In the genomic region with DNA sequence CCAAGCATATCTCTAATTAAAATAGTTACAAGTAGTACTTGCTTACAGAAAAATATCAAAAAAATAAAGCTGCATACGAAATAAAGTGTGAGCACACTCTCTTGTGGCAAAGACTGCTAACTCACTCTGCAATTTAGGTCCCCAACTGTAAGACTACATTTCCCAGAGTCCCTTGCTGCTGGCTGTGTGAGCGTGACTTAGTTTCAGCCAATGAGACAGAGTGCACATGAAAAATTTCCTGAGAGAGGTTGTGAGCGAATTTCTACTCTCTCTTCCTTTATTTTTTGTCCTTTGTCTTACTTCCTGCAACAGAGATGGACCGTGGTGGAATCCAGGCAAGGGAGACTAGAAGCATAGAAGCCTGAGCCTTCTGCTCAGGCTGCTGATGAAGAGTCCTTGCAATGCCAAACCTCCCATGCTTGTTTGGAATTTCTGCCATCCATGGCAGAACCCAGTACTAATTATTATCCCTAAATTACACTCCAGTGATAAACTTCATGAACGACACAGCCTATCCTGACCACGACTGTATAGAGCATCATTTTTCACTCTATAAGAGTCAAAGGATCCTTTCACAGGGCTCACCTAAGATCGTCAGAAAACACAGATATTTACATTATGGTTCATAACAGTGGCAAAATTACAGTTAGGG, we compare ENCODE assay signal across 8 mouse cellular contexts.
DNase-seq lines count a peak whose midpoint lies in the region; ATAC-seq and TF ChIP-seq lines count a peak whose summit lies in the region.

No protein-coding gene starts in this region.

- no peaks in the 10 kb centered on the region for H3K36me3 ChIP-seq in heart, postnatal 0 days (replicated peaks; ENCODE audit: control insufficient read depth, insufficient read depth, low read length)
- H3K36me3 ChIP-seq in megakaryocyte, embryonic 14.5 days (replicated peaks; ENCODE audit: low read length) = no peaks in the 10 kb centered on the region
- no peaks in the 10 kb centered on the region for H3K36me3 ChIP-seq in thymus, adult 2 months (ENCODE audit: control insufficient read depth, insufficient read depth, low read length)

- TF ChIP-seq CTCF in heart, postnatal 0 days (IDR thresholded peaks at IDR 0.05; ENCODE audit: low read depth) = no peak
- TF ChIP-seq CTCF in thymus, adult 2 months (IDR thresholded peaks at IDR 0.05; ENCODE audit: borderline replicate concordance, control insufficient read depth, extremely low read depth, insufficient read depth, low read length, poor library complexity) = no peak

- ATAC-seq in heart, postnatal 0 days (ENCODE audit: insufficient read depth, low read depth) = peak; percentile 75; the same call in 1 of the 2 replicates

- no peaks in the 10 kb centered on the region for H3K27me3 ChIP-seq in heart, postnatal 0 days (ENCODE audit: control insufficient read depth, insufficient read depth, low read length)
- H3K27me3 ChIP-seq in megakaryocyte, embryonic 14.5 days (replicated peaks) = peaks cover 13% of the 10 kb centered on the region
- no peaks in the 10 kb centered on the region for H3K27me3 ChIP-seq in thymus, adult 2 months (ENCODE audit: control insufficient read depth, insufficient read depth, low read length)

- TF ChIP-seq POLR2A in thymus, adult 2 months (IDR thresholded peaks at IDR 0.05; ENCODE audit: control insufficient read depth, extremely low read depth, insufficient read depth, low read length, poor library complexity) = no peak

- peak; percentile 16 for DNase-seq in ovary, adult 18-20 months (ENCODE audit: low spot score)
- DNase-seq in ovary, postnatal 10 days (ENCODE audit: low spot score) = no peak
- DNase-seq in embryo, embryonic 10.5 days (ENCODE audit: low spot score) = peak; percentile 73
- DNase-seq in heart, postnatal 0 days (ENCODE audit: low spot score) = peak; percentile 59
- DNase-seq in layer of hippocampus, adult 18-20 months (ENCODE audit: low spot score in 2 of 2) = peak; percentile 45 to 75
- DNase-seq in thymus, adult 2 months = peak; percentile 49
- DNase-seq in gastrocnemius, postnatal 10 days = no peak

- no peak overlapping the region for H3K9ac ChIP-seq in heart, postnatal 0 days (replicated peaks; ENCODE audit: low read depth, low read length)

- peak overlapping the region; percentile 11; the same call in 1 of the 2 replicates for H3K4me3 ChIP-seq in heart, postnatal 0 days (ENCODE audit: low read depth, low read length)
- peak overlapping the region; percentile 74 for H3K4me3 ChIP-seq in megakaryocyte, embryonic 14.5 days (replicated peaks)
- no peak overlapping the region for H3K4me3 ChIP-seq in thymus, adult 2 months (ENCODE audit: control insufficient read depth, insufficient read depth, low read length)

- H3K4me2 ChIP-seq in heart, postnatal 0 days (ENCODE audit: low read depth, low read length) = peak overlapping the region; percentile 47

- no peaks in the 10 kb centered on the region; the same call in 1 of the 2 replicates for H3K4me1 ChIP-seq in heart, postnatal 0 days (ENCODE audit: control insufficient read depth, insufficient read depth)
- peaks cover 5% of the 10 kb centered on the region; the same call in 1 of the 2 replicates for H3K4me1 ChIP-seq in megakaryocyte, embryonic 14.5 days
- H3K4me1 ChIP-seq in thymus, adult 2 months (replicated peaks; ENCODE audit: control insufficient read depth, insufficient read depth, low read length) = peaks cover 2% of the 10 kb centered on the region; the same call in 1 of the 2 replicates

- TF ChIP-seq EP300 in heart, postnatal 0 days (IDR thresholded peaks at IDR 0.05; ENCODE audit: low read depth) = no peak

- no peaks in the 10 kb centered on the region for H3K9me3 ChIP-seq in heart, postnatal 0 days (replicated peaks; ENCODE audit: control insufficient read depth, low read length)
- H3K9me3 ChIP-seq in megakaryocyte, embryonic 14.5 days = no peaks in the 10 kb centered on the region

- H3K27ac ChIP-seq in heart, postnatal 0 days (ENCODE audit: low read depth) = no peak overlapping the region
- no peak overlapping the region for H3K27ac ChIP-seq in thymus, adult 2 months (ENCODE audit: control insufficient read depth, insufficient read depth, low read length)

- 33% methylated on average over 7 of the region's 7 CpGs for WGBS in heart, postnatal 0 days
- WGBS in thymus, adult 2 months = 32% methylated on average over 7 of the region's 7 CpGs

Comparison
In these comparisons a context has a peak if more than half of its experiments do, and no peak if none do; other contexts are left out.
1. DNase-seq: peak in ovary, adult 18-20 months (single experiment), embryo, embryonic 10.5 days (single experiment), heart, postnatal 0 days (single experiment), layer of hippocampus, adult 18-20 months (2 of 2) and thymus, adult 2 months (single experiment); none in ovary, postnatal 10 days (single experiment) and gastrocnemius, postnatal 10 days (single experiment).